Mouse (Mus musculus): ENCODE results near the gene Rilp. TPM values are rescaled to one million over a fixed set of nuclear protein-coding genes. Genes with fewer than 3 reads are reported as not detected.

Gene Rilp
- total and polyA plus RNA-seq, 2 experiments from 2014 or later, result 6.9 to 7.0 TPM

GRCm38 (mm10) chr11:75538184-75538969 lies 28.5 kb downstream of the Rilp start:
- DNase-seq (ENCODE audit: low spot score) (no peak), ATAC-seq (ENCODE audit: low FRiP score) (no peak)
- Histone ChIP-seq H3K36me3 (ENCODE audit: insufficient read depth, low read length) (peaks cover 4% of the 10 kb centered on the region; the same call in 1 of the 2 replicates), H3K4me1 (ENCODE audit: insufficient read depth, low read length) (peaks cover 16% of the 10 kb centered on the region), H3K9me3 (ENCODE audit: low read length) (no peaks in the 10 kb centered on the region), H3K27ac (ENCODE audit: low read depth, low read length) (no peak overlapping the region; the same call in 1 of the 2 replicates), H3K27me3 (ENCODE audit: insufficient read depth, low read length) (no peaks in the 10 kb centered on the region), H3K4me2 (ENCODE audit: low read depth, low read length, poor library complexity, severe bottlenecking) (no peak overlapping the region), H3K9ac (replicated peaks; ENCODE audit: low read length, poor library complexity, severe bottlenecking) (no peak overlapping the region), H3K4me3 (ENCODE audit: low read depth, low read length) (no peak overlapping the region)
- no peak for TF ChIP-seq CTCF (IDR thresholded peaks at IDR 0.05)
- WGBS, result 60% methylated on average over 9 of the region's 9 CpGs

GRCm38 (mm10) chr11:75538970-75539299 lies 29.0 kb downstream of the Rilp start:
- ATAC-seq (ENCODE audit: low FRiP score) (no peak), DNase-seq (ENCODE audit: low spot score) (no peak)
- H3K9me3 ChIP-seq (ENCODE audit: low read length), result no peaks in the 10 kb centered on the region
- WGBS, result 88% methylated on average over 13 of the region's 13 CpGs
- H3K4me2 ChIP-seq (ENCODE audit: low read depth, low read length, poor library complexity, severe bottlenecking), result no peak overlapping the region
- H3K27me3 ChIP-seq (ENCODE audit: insufficient read depth, low read length), result no peaks in the 10 kb centered on the region
- H3K4me3 ChIP-seq (ENCODE audit: low read depth, low read length), result no peak overlapping the region
- peaks cover 4% of the 10 kb centered on the region; the same call in 1 of the 2 replicates for H3K36me3 ChIP-seq (ENCODE audit: insufficient read depth, low read length)
- no peak for TF ChIP-seq CTCF (IDR thresholded peaks at IDR 0.05)
- H3K27ac ChIP-seq (ENCODE audit: low read depth, low read length), result no peak overlapping the region; the same call in 1 of the 2 replicates
- peaks cover 13% of the 10 kb centered on the region for H3K4me1 ChIP-seq (ENCODE audit: insufficient read depth, low read length)
- no peak overlapping the region for H3K9ac ChIP-seq (replicated peaks; ENCODE audit: low read length, poor library complexity, severe bottlenecking)

DNA sequence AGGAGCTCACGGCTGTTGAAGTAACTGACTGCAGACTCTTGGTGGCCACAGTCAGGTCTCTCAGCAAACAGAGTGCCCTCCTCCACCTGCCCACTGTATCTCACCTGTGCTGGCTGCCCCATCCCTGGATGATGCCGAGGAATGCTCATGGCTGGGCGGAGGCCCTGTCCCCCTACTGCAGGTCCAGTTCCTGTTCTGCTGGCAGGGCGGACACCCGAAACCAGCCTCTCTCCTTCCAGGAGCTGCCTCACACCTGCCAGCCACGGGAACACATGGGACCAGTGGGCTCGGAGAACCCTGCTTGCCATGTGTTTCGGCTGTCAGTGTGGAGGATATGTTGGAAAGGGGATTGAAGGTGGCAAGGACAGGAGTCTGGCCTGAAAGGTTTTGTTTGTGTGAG lies 30.3 kb downstream of the Rilp start:
- ATAC-seq (ENCODE audit: low FRiP score) (no peak), DNase-seq (ENCODE audit: low spot score) (no peak)
- peaks cover 15% of the 10 kb centered on the region for H3K36me3 ChIP-seq (ENCODE audit: insufficient read depth, low read length)
- TF ChIP-seq CTCF (IDR thresholded peaks at IDR 0.05), result no peak
- H3K4me1 ChIP-seq (ENCODE audit: insufficient read depth, low read length), result peaks cover 4% of the 10 kb centered on the region
- WGBS, result 81% methylated on average over 8 of the region's 8 CpGs
- H3K27ac ChIP-seq (ENCODE audit: low read depth, low read length), result no peak overlapping the region
- no peak overlapping the region for H3K9ac ChIP-seq (replicated peaks; ENCODE audit: low read length, poor library complexity, severe bottlenecking)
- H3K9me3 ChIP-seq (ENCODE audit: low read length), result no peaks in the 10 kb centered on the region
- H3K4me3 ChIP-seq (ENCODE audit: low read depth, low read length), result no peak overlapping the region
- H3K4me2 ChIP-seq (ENCODE audit: low read depth, low read length, poor library complexity, severe bottlenecking), result no peak overlapping the region
- no peaks in the 10 kb centered on the region for H3K27me3 ChIP-seq (ENCODE audit: insufficient read depth, low read length)

DNA sequence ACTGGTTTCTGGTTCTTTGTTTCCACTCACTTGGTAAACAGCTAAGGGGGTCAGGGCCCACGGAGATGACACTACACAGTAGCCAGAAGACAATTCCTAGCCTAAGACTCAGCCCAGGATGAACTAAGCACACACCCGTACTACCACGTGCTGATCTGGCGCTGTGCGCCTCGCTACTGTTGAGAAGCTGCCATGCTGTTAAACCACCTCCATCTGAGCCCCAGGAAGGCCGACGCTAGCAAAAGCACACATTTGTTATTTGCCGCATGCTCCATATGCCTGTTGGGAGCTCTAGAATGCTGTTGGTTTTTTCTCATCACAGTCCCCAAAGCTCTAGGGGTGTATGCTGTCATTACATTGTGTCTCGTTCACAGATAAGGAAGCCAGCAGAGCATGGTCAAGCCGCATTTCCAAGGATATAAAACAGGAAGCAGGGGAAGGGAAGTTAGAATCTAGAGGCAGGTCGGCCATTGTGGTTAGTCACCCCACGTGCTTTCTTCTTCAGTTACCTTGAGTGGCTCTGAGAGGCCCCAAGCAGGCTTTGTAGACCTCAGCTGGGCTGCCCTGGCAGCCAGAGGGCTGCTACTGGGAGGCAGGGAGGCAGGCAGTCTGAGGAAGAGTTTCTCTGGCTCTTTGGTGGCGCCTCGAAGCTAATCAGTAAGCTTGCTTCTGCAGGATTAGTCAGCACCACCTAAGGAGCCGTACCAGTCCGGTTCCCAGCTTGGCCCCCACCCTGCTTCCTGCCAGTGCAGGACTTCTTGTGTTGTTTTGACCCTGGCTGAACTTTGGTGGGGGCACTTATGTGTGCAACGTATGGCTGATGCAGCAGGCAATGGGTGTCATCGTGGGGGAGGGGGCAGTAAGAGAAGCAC lies 31.1 kb downstream of the Rilp start:
- peaks cover 21% of the 10 kb centered on the region for H3K36me3 ChIP-seq (ENCODE audit: insufficient read depth, low read length)
- no peak overlapping the region for H3K4me2 ChIP-seq (ENCODE audit: low read depth, low read length, poor library complexity, severe bottlenecking)
- ATAC-seq (ENCODE audit: low FRiP score), result no peak
- no peak overlapping the region for H3K4me3 ChIP-seq (ENCODE audit: low read depth, low read length)
- TF ChIP-seq CTCF (IDR thresholded peaks at IDR 0.05), result no peak
- no peak overlapping the region for H3K9ac ChIP-seq (replicated peaks; ENCODE audit: low read length, poor library complexity, severe bottlenecking)
- H3K9me3 ChIP-seq (ENCODE audit: low read length), result no peaks in the 10 kb centered on the region
- DNase-seq (ENCODE audit: low spot score), result no peak
- no peaks in the 10 kb centered on the region for H3K27me3 ChIP-seq (ENCODE audit: insufficient read depth, low read length)
- H3K27ac ChIP-seq (ENCODE audit: low read depth, low read length), result no peak overlapping the region
- H3K4me1 ChIP-seq (ENCODE audit: insufficient read depth, low read length), result peaks cover 3% of the 10 kb centered on the region; the same call in 1 of the 2 replicates
- 67% methylated on average over 19 of the region's 19 CpGs for WGBS

GRCm38 (mm10) chr11:75544713-75545112 lies 34.8 kb downstream of the Rilp start:
- Histone ChIP-seq H3K9ac (replicated peaks; ENCODE audit: low read length, poor library complexity, severe bottlenecking) (no peak overlapping the region), H3K9me3 (ENCODE audit: low read length) (no peaks in the 10 kb centered on the region), H3K4me3 (ENCODE audit: low read depth, low read length) (no peak overlapping the region), H3K27me3 (ENCODE audit: insufficient read depth, low read length) (no peaks in the 10 kb centered on the region), H3K4me1 (ENCODE audit: insufficient read depth, low read length) (peaks cover 3% of the 10 kb centered on the region; the same call in 1 of the 2 replicates), H3K4me2 (ENCODE audit: low read depth, low read length, poor library complexity, severe bottlenecking) (no peak overlapping the region), H3K27ac (ENCODE audit: low read depth, low read length) (no peak overlapping the region), H3K36me3 (ENCODE audit: insufficient read depth, low read length) (peaks cover 37% of the 10 kb centered on the region)
- no peak for TF ChIP-seq CTCF (IDR thresholded peaks at IDR 0.05)
- WGBS, result 83% methylated on average over 9 of the region's 9 CpGs
- DNase-seq (ENCODE audit: low spot score) (no peak), ATAC-seq (ENCODE audit: low FRiP score) (no peak)

- H3K36me3 ChIP-seq (ENCODE audit: insufficient read depth, low read length), result peaks cover 39% of the 10 kb centered on the region
- H3K27me3 ChIP-seq (ENCODE audit: insufficient read depth, low read length), result no peaks in the 10 kb centered on the region
- DNase-seq (ENCODE audit: low spot score) (no peak), ATAC-seq (ENCODE audit: low FRiP score) (no peak)
- no peak overlapping the region for H3K9ac ChIP-seq (replicated peaks; ENCODE audit: low read length, poor library complexity, severe bottlenecking)
- 73% methylated on average over 4 of the region's 4 CpGs for WGBS
- TF ChIP-seq CTCF (IDR thresholded peaks at IDR 0.05), result no peak
- no peak overlapping the region for H3K4me3 ChIP-seq (ENCODE audit: low read depth, low read length)
- peaks cover 2% of the 10 kb centered on the region; the same call in 1 of the 2 replicates for H3K4me1 ChIP-seq (ENCODE audit: insufficient read depth, low read length)
- no peaks in the 10 kb centered on the region for H3K9me3 ChIP-seq (ENCODE audit: low read length)
- no peak overlapping the region for H3K27ac ChIP-seq (ENCODE audit: low read depth, low read length)
- no peak overlapping the region for H3K4me2 ChIP-seq (ENCODE audit: low read depth, low read length, poor library complexity, severe bottlenecking)
Observed at GRCm38 (mm10) chr11:75546057-75546456, 36.2 kb downstream of the Rilp start.

Data from midbrain, postnatal 0 days (tissue).